Mouse (Mus musculus) spleen, adult 12 weeks (tissue): ENCODE results near the gene Nrl.

Source experiments
- DNase-seq: peaks from one replicate; pipeline ENCODE4 v3.0.0; 2022; ENCODE audit warnings: low spot score

Nrl gene

DNA sequence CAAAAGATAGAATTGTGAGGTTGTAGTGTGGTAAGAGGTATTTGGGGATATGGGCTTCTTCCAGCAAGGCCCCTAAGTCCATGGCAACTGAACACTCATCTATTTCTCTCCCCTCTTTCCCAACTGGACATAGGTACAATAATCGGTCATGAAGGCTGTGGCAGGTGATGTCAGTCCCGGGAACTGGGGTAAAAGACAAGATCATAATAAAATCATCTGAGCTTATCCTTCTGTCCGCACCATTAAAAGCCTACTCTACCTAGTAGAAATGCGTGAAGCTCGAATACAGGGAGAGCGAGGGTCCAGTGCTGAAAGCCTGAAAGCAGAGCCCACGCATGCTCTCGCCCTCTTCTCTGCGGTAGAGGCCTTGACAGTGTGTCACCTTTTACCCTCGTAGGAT is 45.2 kb downstream of the Nrl start:
- no peak for DNase-seq

GRCm38 (mm10) chr14:55478651-55479599 is 45.9 kb downstream of the Nrl start, which contains the start of gene Dhrs4:
Gene Dhrs4 (plus strand): TSS chr14:55478758.
- DNase-seq: peak; percentile 75

DNA sequence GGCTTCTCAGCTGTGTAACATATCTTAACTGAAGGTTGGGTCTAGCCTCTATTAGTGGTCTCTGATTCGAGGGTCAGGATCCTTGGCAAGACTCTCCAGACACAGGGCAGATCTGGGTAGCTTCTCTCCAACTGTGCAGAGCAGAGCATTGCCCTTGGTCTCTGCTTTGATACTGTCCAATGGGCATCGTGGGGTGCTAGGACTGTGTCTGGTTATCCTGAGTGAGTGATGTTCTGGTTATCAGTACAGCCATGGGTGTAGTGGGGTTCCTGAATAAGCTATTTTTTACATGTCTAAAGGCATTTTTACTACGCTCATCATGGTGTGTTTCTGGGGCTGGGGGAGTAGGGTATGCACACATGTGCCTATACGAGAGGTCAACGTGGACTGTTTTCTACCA is 47.0 kb downstream of the Nrl start:
- DNase-seq: no peak

- no peak for DNase-seq
Observed at GRCm38 (mm10) chr14:55477421-55477820, 47.4 kb downstream of the Nrl start.

DNA sequence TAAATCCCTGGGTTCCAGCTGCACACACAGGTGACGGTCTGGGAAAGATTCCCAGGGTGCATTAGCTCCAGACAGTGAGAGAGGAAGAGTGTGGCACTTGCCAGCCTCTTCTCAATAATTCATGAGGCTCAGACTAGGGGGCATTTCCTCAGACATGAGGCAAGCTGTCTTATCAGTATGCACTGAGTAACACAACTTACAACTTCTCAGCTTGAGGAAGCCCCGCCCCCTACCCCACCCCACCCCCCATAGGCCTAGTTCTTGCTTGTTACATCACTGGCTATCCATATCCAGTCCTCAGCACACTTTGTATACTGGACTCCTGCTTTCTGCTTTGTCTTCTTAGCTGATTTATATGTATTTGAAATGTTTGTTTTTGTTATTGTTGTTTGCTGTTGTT is 49.1 kb downstream of the Nrl start:
- no peak for DNase-seq

DNA sequence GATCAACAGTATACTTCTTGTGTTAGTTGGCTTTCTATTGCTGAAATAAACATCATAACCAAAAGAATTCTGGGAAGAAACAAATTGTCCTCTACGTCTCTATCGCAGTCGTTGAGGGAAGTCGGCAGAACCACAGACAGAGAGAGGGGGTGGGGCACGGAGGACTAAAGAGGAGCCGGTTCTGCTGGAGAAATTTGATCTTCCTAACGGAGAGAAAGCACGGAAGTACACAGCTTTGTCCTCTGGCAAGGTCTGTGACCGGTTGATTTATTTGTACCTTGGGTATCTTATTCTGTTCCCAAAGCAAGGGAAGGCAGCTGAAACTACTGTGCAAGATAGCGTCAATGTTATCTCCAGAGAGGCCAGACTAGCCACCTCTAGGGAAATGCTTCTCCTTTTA is 54.0 kb downstream of the Nrl start:
- no peak for DNase-seq

DNA sequence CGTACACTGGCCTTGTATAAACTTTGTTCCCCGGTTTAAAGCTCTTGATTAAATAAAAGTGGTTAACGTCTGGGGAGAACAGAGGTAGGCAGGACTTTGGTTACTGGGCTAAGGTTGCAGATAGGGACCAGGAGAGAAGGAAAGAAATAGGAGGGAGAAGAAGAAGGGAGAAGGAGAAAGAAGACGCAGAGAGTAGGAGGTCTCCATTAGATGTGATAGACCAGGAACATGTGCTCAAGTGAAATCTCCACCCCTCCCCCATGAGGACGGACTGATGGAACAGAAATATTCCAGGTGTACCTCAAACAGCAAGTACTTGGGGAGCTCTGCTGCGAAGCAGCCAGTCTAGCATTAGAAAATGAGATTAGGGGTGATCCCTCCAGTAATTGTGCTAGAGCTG is 55.0 kb downstream of the Nrl start:
- no peak for DNase-seq

DNA sequence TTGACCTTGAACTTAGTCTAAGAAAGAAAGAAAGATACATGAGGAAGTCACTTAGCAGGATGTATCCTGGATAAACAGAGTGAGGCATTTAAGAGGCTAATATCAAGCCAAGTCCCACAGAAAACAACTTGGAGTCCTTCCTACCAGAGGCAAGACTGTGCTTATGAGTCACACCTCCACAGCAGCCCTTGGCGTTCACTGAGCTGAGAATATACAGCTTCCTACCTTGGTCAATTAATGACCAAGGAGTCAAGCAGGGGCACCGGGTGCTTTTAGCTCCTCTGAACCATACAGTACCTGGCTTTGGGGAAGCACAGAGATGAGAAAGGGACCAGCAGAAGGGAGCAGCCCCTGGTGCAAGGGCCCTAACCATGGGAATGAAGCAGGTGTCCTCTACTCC is 55.7 kb downstream of the Nrl start:
- DNase-seq: no peak
